Mouse (Mus musculus): ENCODE results near the gene Sgf29.

The Sgf29 gene

GRCm38 (mm10) chr7:126649231-126650051, at the start of gene Sgf29:
TSS of gene Sgf29 (plus strand) at chr7:126649309.
- peak; percentile 93 for DNase-seq (ENCODE audit: low read depth)

GRCm38 (mm10) chr7:126601896-126602295, 47.2 kb upstream of the Sgf29 start:
- DNase-seq (ENCODE audit: low read depth) = no peak

- no peak for DNase-seq (ENCODE audit: low read depth)
Observed at GRCm38 (mm10) chr7:126602650-126603049, 46.5 kb upstream of the Sgf29 start.

- peak; percentile 35 for DNase-seq (ENCODE audit: low read depth)
Observed at GRCm38 (mm10) chr7:126606611-126607010, 42.5 kb upstream of the Sgf29 start.

GRCm38 (mm10) chr7:126607064-126607463, 42.0 kb upstream of the Sgf29 start:
- peak; percentile 83 for DNase-seq (ENCODE audit: low read depth)

GRCm38 (mm10) chr7:126607796-126608195, 41.3 kb upstream of the Sgf29 start:
- DNase-seq (ENCODE audit: low read depth) = no peak

- DNase-seq (ENCODE audit: low read depth) = no peak
Observed at GRCm38 (mm10) chr7:126612736-126613135, 36.4 kb upstream of the Sgf29 start.

- no peak for DNase-seq (ENCODE audit: low read depth)
Observed at GRCm38 (mm10) chr7:126616707-126617106, 32.4 kb upstream of the Sgf29 start.

- DNase-seq (ENCODE audit: low read depth) = peak; percentile 63
Observed at GRCm38 (mm10) chr7:126619559-126620275, 29.4 kb upstream of the Sgf29 start.

- DNase-seq (ENCODE audit: low read depth) = no peak
Observed at GRCm38 (mm10) chr7:126621452-126622359, 27.4 kb upstream of the Sgf29 start.

- no peak for DNase-seq (ENCODE audit: low read depth)
Observed at GRCm38 (mm10) chr7:126623381-126623780, 25.7 kb upstream of the Sgf29 start.

GRCm38 (mm10) chr7:126624774-126625173, 24.3 kb upstream of the Sgf29 start:
- peak; percentile 39 for DNase-seq (ENCODE audit: low read depth)

GRCm38 (mm10) chr7:126625369-126625768, 23.7 kb upstream of the Sgf29 start:
- DNase-seq (ENCODE audit: low read depth) = peak; percentile 96

- peak; percentile 66 for DNase-seq (ENCODE audit: low read depth)
Observed at GRCm38 (mm10) chr7:126625807-126626600, 23.1 kb upstream of the Sgf29 start.

GRCm38 (mm10) chr7:126628111-126628510, 21.0 kb upstream of the Sgf29 start:
- DNase-seq (ENCODE audit: low read depth) = peak; percentile 76

- DNase-seq (ENCODE audit: low read depth) = no peak
Observed at GRCm38 (mm10) chr7:126629915-126630314, 19.2 kb upstream of the Sgf29 start.

- DNase-seq (ENCODE audit: low read depth) = no peak
Observed at GRCm38 (mm10) chr7:126630824-126631518, 18.1 kb upstream of the Sgf29 start, which contains the start of gene Nupr1. TSS of gene Nupr1 (minus strand) at chr7:126630861.

GRCm38 (mm10) chr7:126632478-126632877, 16.6 kb upstream of the Sgf29 start:
- DNase-seq (ENCODE audit: low read depth) = no peak

GRCm38 (mm10) chr7:126635375-126635774, 13.7 kb upstream of the Sgf29 start:
- no peak for DNase-seq (ENCODE audit: low read depth)

GRCm38 (mm10) chr7:126636733-126637520, 12.2 kb upstream of the Sgf29 start:
- peak; percentile 81 for DNase-seq (ENCODE audit: low read depth)

Measured in NIH3T3 (cell line).